Mouse (Mus musculus) forebrain, embryonic 16.5 days (tissue): ENCODE measurements around the gene Ms4a8a. TPM values are rescaled to one million over a fixed set of nuclear protein-coding genes. Genes with fewer than 3 reads are reported as not detected.
"Not testable (repeated sequence)": the region's sequence is repeated elsewhere in the genome, so short reads cannot be mapped to it uniquely, and the experiment has no call there.

Experiments used
- ATAC-seq: fragments of 200-750 bp; cut with Nextera tagmentation; 2 replicates; pipeline ENCODE4 v1.8.0; 2017; ENCODE audit warnings: mild to moderate bottlenecking, moderate library complexity
- H3K27ac ChIP-seq: fragments of 300-500 bp; sonication (generic); 2 replicates; pipeline ENCODE4 v1.5.1; 2014; ENCODE audit warnings: low read length, control low read depth
- H3K27me3 ChIP-seq: fragments of 300-500 bp; sonication (generic); replicated peaks from 2 replicates; pipeline ENCODE4 v1.6.1; 2014; ENCODE audit warnings: low read length; ENCODE audit not compliant: control insufficient read depth, insufficient read depth
- H3K36me3 ChIP-seq: fragments of 300-500 bp; sonication (generic); 2 replicates; pipeline ENCODE4 v1.6.1; 2014; ENCODE audit not compliant: control insufficient read depth, insufficient read depth
- H3K4me1 ChIP-seq: fragments of 300-500 bp; sonication (generic); replicated peaks from 2 replicates; pipeline ENCODE4 v1.6.1; 2014; ENCODE audit warnings: low read length; ENCODE audit not compliant: control insufficient read depth, insufficient read depth
- H3K4me2 ChIP-seq: fragments of 300-500 bp; sonication (generic); 2 replicates; pipeline ENCODE4 v1.6.1; 2014; ENCODE audit warnings: mild to moderate bottlenecking, low read length, control low read depth
- H3K4me3 ChIP-seq: fragments of 300-500 bp; sonication (generic); replicated peaks from 2 replicates; pipeline ENCODE4 v1.5.1; 2014; ENCODE audit warnings: mild to moderate bottlenecking, low read length, control low read depth
- H3K9ac ChIP-seq: fragments of 300-500 bp; sonication (generic); replicated peaks from 2 replicates; pipeline ENCODE4 v1.6.1; 2014; ENCODE audit warnings: low read depth, low read length, control low read depth
- H3K9me3 ChIP-seq: fragments of 300-500 bp; sonication (generic); 2 replicates; pipeline ENCODE4 v1.6.1; 2016; ENCODE audit warnings: low read length; ENCODE audit not compliant: control insufficient read depth
- WGBS: fragments of 180-500 bp; shearing (Covaris S2); extraction: QIAGEN DNeasy Blood & Tissue Kit; methylation state at CpG from one replicate; pipeline ENCODE4 v1.1.7; 2014; 5-methylcytosine and 5-hydroxymethylcytosine counted together
- polyA plus RNA-seq: library from polyadenylated mRNA; unstranded; fragments of >200 nt; fragmentation: Nextera tagmentation; extraction: Ambion mirVana; gene quantifications from 2 replicates; pipeline ENCODE4 v1.2.1, GENCODE M21; 2015

Ms4a8a gene
- polyA plus RNA-seq, 1 experiment from 2014 or later = not detected

DNA sequence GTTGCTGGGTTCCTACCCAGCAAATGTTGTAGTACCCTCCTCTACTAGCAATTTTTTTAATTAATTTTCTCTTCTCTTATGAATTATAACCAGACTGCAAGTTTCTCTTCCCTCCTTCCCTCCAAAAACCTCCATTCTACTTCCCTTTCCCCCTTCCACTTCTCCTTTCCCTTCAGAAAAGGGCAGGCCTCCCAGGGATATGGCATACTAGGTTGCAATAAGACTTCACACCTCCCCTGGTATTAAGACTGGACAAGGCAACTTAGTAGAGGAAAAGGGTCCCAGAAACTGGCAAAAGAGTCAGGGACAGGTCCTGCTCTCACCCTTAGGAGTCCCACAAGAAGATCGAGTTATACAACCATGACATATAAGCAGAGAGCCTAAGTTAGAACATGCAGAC lies 20.0 kb downstream of the Ms4a8a start:
- Histone ChIP-seq H3K4me3 (no peak overlapping the region), H3K27ac (no peak overlapping the region), H3K9ac (no peak overlapping the region), H3K4me1 (no peaks in the 10 kb centered on the region), H3K27me3 (no peaks in the 10 kb centered on the region), H3K4me2 (no peak overlapping the region), H3K36me3 (no peaks in the 10 kb centered on the region), H3K9me3 (no peaks in the 10 kb centered on the region)
- 93% methylated on average over 1 of the region's 1 CpGs for WGBS
- ATAC-seq = no peak

DNA sequence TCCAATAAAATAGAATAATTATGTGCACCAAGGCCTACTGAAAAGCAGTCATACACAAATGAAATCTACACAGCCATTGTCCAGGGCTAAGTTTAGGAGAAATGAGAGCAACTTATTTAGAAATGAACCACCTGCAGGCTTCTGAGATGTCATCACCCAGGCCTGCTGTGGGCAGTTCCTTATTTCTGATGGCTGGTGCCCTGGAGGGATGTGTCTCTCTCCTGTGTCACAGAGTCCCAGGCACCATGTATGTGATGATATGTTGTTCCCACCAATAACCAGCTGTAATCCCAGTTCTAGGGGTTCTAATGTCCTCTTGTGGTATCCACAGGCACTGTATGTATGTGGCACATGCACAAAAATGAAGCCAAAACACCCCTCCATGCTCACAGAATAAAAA lies 20.9 kb downstream of the Ms4a8a start:
- no peak for ATAC-seq
- H3K4me3 ChIP-seq = no peak overlapping the region
- no peak overlapping the region for H3K4me2 ChIP-seq

DNA sequence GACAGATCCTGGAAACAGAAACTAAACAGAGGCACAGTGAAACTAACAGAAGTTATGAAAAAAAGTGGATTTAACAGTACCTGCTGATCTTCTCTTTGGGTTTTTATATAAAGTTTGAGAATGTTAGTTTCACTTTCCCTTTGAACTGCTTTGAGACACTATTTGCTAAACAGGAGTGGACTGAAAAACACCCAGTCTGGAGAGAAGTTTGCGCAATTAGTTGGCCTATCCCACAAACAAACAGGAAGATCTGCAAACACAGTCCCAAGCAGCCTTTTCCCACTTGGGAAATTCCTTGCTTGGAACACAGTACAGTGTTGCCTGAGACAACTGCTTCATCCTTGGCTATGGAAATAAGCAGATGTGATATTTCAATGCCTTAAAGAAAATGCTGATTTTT lies 25.2 kb downstream of the Ms4a8a start:
- not testable (repeated sequence) for ATAC-seq, H3K27me3 ChIP-seq

More for the DNA sequence above, 20.9 kb downstream of the Ms4a8a start:
- H3K27ac ChIP-seq = no peak overlapping the region
- no peaks in the 10 kb centered on the region for H3K27me3 ChIP-seq
- H3K4me1 ChIP-seq = no peaks in the 10 kb centered on the region
- no peaks in the 10 kb centered on the region for H3K9me3 ChIP-seq
- no peak overlapping the region for H3K9ac ChIP-seq
- H3K36me3 ChIP-seq = no peaks in the 10 kb centered on the region

DNA sequence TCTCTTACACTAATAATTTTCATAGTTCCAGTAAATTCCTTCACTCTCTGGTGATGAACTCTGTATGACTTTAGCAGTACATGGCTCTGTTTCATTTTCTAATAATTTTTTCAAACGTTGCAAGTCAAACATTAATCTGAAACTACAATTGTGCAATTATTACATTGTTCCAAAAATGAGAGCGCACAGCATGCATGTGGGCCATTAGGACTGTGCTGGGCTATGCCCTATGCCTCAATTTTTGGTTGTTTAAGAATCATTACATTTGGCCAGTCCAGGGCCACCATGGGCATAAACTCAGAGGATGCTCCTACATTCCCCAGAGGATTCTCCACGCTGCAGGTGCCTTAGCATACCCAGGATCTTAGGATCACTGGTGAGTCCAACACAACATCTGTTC lies 27.6 kb downstream of the Ms4a8a start:
- H3K27ac ChIP-seq = no peak overlapping the region
- H3K4me3 ChIP-seq = no peak overlapping the region
- H3K27me3 ChIP-seq = no peaks in the 10 kb centered on the region
- H3K4me1 ChIP-seq = no peaks in the 10 kb centered on the region
- H3K4me2 ChIP-seq = no peak overlapping the region
- ATAC-seq = no peak
- no peak overlapping the region for H3K9ac ChIP-seq
- H3K36me3 ChIP-seq = no peaks in the 10 kb centered on the region
- WGBS = 71% methylated on average over 3 of the region's 3 CpGs
- H3K9me3 ChIP-seq = no peaks in the 10 kb centered on the region

More for the DNA sequence above, 25.2 kb downstream of the Ms4a8a start:
- H3K4me3 ChIP-seq, H3K9ac ChIP-seq, H3K36me3 ChIP-seq, H3K9me3 ChIP-seq, H3K27ac ChIP-seq, H3K4me2 ChIP-seq, H3K4me1 ChIP-seq: not testable (repeated sequence)
- 91% methylated on average over 1 of the region's 1 CpGs for WGBS

DNA sequence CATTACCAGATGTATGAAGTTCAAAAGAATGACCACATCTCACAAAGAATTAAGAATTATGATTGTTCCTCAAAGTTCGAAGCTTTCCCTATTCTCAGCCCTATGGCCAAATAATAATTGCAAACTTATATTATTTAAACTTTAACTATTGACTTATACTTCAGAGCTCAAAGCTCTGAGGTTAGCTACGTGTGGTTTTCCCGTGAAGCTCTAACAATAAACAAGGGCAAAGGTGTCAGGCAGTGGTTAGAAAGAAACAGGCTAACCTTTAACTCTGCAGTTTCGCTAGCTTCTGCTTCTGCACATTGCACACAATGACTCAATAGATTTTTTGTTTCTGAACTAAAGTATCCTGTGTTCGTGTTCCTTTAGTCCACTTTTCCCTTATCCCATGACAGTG lies 28.0 kb downstream of the Ms4a8a start:
- 70% methylated on average over 5 of the region's 5 CpGs for WGBS
- H3K27ac ChIP-seq = no peak overlapping the region
- no peak overlapping the region for H3K9ac ChIP-seq
- H3K36me3 ChIP-seq = no peaks in the 10 kb centered on the region
- no peaks in the 10 kb centered on the region for H3K27me3 ChIP-seq
- H3K4me1 ChIP-seq = no peaks in the 10 kb centered on the region
- H3K4me2 ChIP-seq = no peak overlapping the region
- no peak for ATAC-seq
- H3K4me3 ChIP-seq = no peak overlapping the region
- H3K9me3 ChIP-seq = no peaks in the 10 kb centered on the region

DNA sequence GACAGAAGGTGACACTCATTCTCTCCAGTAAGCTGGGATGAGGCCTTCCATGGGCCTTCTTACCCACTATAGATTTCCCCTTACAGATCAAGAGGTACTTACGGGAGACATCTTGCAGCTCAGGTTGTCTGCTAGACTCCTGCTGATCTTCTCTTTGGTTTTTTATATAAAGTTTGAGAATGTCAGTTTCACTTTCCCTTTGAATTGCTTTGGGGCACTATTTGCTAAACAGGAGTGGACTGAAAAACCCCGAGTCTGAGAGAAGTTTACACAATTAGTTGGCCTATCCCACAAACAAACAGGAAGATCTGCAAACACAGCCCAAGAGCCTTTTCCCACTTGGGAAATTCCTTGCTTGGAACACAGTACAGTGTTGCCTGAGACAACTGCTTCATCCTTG lies 30.6 kb downstream of the Ms4a8a start:
- no peaks in the 10 kb centered on the region for H3K27me3 ChIP-seq
- no peak overlapping the region for H3K27ac ChIP-seq
- H3K9ac ChIP-seq = no peak overlapping the region
- no peak overlapping the region for H3K4me3 ChIP-seq
- no peak for ATAC-seq
- 75% methylated on average over 2 of the region's 2 CpGs for WGBS
- no peak overlapping the region for H3K4me2 ChIP-seq
- H3K4me1 ChIP-seq = no peaks in the 10 kb centered on the region
- no peaks in the 10 kb centered on the region for H3K9me3 ChIP-seq
- no peaks in the 10 kb centered on the region for H3K36me3 ChIP-seq

DNA sequence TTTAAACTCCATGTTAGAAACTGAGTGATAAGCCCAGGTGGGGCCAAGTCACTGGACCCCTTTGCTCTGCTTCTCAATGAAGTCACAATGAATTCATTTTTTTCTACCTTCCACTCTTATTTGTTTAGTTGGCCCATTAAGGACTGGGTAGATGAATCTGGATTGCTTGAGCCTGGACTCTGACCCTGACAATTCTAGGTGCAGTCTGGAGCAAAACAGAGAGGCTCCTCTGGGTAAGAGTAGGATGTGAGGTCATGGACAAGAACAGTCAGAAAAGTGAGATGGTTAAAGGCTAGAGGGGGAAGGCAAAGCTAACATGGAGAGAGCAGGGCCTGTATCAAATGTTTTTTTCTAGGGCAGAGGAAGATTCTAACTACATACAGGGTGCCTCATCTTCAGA lies 31.5 kb downstream of the Ms4a8a start:
- no peak overlapping the region for H3K9ac ChIP-seq
- no peak overlapping the region for H3K27ac ChIP-seq
- H3K27me3 ChIP-seq = no peaks in the 10 kb centered on the region
- H3K4me2 ChIP-seq = no peak overlapping the region
- H3K9me3 ChIP-seq = no peaks in the 10 kb centered on the region
- peaks cover 4% of the 10 kb centered on the region; the same call in 1 of the 2 replicates for H3K4me1 ChIP-seq
- ATAC-seq = no peak
- no peaks in the 10 kb centered on the region for H3K36me3 ChIP-seq
- H3K4me3 ChIP-seq = no peak overlapping the region

DNA sequence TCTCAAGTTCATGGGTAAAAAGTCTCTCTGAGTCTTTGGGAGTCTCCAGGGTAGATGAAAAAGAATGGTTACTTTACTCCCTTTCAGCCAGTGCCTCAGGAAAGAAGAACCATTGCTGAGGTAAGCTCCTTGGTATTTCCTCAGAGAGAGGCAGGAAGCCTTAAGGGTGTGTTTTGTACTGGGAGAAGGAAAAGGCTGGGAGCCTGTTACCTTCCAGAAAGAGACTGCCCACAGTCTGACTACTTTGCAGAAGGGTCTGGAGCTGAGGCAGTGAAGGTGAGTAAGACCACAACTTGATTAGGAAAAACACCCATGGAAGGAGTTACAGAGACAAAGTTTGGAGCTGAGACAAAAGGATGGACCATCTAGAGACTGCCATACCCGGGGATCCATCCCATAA lies 32.4 kb downstream of the Ms4a8a start:
- H3K27me3 ChIP-seq = no peaks in the 10 kb centered on the region
- H3K4me3 ChIP-seq = no peak overlapping the region
- H3K27ac ChIP-seq = no peak overlapping the region
- WGBS = 78% methylated on average over 1 of the region's 1 CpGs
- H3K4me2 ChIP-seq = no peak overlapping the region
- peaks cover 4% of the 10 kb centered on the region; the same call in 1 of the 2 replicates for H3K4me1 ChIP-seq
- H3K9ac ChIP-seq = no peak overlapping the region
- no peak for ATAC-seq
- no peaks in the 10 kb centered on the region for H3K9me3 ChIP-seq
- H3K36me3 ChIP-seq = no peaks in the 10 kb centered on the region

DNA sequence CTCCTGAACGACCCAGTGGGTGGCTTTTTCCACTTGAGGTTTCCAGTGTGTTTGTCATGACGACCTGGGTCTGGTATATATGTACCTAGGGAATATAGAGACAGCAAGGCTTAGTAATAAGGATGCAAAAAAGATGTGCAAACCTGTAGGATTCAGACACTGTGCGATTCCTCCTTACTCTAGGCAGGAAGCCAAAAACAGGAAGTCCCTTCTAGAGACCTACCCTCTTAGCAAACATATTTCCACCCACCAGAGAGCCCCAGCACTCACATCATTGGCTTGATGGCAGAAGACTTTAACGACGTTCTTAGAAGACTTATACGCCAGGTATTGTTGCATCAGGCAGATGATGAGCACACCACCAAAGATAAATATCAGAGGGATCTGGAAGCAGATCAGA lies 32.9 kb downstream of the Ms4a8a start:
- H3K4me2 ChIP-seq = no peak overlapping the region
- H3K27ac ChIP-seq = no peak overlapping the region
- no peaks in the 10 kb centered on the region for H3K36me3 ChIP-seq
- peaks cover 4% of the 10 kb centered on the region; the same call in 1 of the 2 replicates for H3K4me1 ChIP-seq
- 79% methylated on average over 6 of the region's 6 CpGs for WGBS
- no peaks in the 10 kb centered on the region for H3K27me3 ChIP-seq
- H3K9me3 ChIP-seq = no peaks in the 10 kb centered on the region
- H3K4me3 ChIP-seq = no peak overlapping the region
- H3K9ac ChIP-seq = no peak overlapping the region
- ATAC-seq = no peak

DNA sequence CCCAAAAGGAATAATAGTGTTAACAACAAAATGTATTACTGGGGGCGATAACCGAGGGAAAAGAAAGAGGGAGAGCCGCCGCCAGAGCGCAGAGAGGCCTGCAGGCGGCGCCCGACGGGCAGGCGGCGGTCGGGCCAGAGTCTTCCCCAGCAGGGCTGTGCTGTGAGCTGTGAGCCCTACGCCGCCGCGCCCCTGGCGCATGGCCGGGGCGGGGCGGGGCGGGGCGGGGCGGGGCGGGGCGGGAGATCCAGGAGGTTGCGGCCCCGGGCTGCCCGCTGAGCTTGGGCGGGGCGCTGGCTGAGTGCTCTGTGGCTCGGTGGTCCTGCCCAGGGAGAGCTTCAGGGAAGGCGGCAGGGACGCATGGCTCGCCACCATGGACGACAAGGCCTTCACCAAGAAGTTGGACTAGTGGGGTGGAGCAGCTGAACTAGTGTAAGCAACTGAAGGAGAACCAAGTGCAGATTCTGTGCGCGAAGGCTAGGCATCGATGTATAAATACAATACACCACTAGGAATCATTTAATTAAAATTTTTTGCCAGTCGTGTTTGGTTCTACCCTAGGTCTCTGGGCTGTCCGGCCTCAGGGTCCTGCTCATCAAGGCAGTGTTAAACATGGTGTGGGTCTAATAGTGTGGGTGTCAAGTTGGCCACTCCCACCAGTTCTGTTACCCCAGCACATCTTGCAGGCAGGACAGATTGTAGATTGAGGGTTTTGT lies 35.7 kb downstream of the Ms4a8a start:
- 7% methylated on average over 37 of the region's 40 CpGs for WGBS
- Histone ChIP-seq H3K9ac (peak overlapping the region; percentile 48), H3K27me3 (no peaks in the 10 kb centered on the region), H3K4me3 (peak overlapping the region; percentile 47), H3K4me2 (peak overlapping the region; percentile 63), H3K27ac (no peak overlapping the region), H3K4me1 (peaks cover 4% of the 10 kb centered on the region; the same call in 1 of the 2 replicates), H3K36me3 (no peaks in the 10 kb centered on the region), H3K9me3 (no peaks in the 10 kb centered on the region)
- ATAC-seq = peak; percentile 99
